Mouse (Mus musculus) lung, adult 2 months (tissue): ENCODE data around the gene Zfp296.

ENCODE experiments used
- CTCF ChIP-seq: fragments of 200-500 bp; IDR thresholded peaks from 2 replicates; pipeline ENCODE4 v1.5.1; 2011; ENCODE audit warnings: mild to moderate bottlenecking, low read length, control low read depth; ENCODE audit not compliant: insufficient read depth
- POLR2A ChIP-seq: fragments of 200-500 bp; IDR thresholded peaks from 2 replicates; pipeline ENCODE4 v1.6.1; 2011; ENCODE audit warnings: low read depth, mild to moderate bottlenecking, control low read depth, low read length, borderline replicate concordance; ENCODE audit errors: extremely low read depth

GRCm38 (mm10) chr7:19600562-19600961 lies 23.5 kb downstream of the Zfp296 start:
- TF ChIP-seq CTCF (no peak), POLR2A (no peak)
